Mouse (Mus musculus): ENCODE data around the gene Cysltr2. TPM values are rescaled to one million over a fixed set of nuclear protein-coding genes. Genes with fewer than 3 reads are reported as not detected.

The Cysltr2 gene
- polyA plus RNA-seq, 1 experiment = 3.8 TPM

- H3K27me3 ChIP-seq (replicated peaks; ENCODE audit: control insufficient read depth, insufficient read depth, low read length) = no peaks in the 10 kb centered on the region
- DNase-seq = no peak
- H3K4me3 ChIP-seq (ENCODE audit: insufficient read depth, low read depth, low read length) = no peak overlapping the region
- TF ChIP-seq CTCF (conservative IDR thresholded peaks at IDR 0.05; ENCODE audit: insufficient read depth, insufficient read length, low read depth, low read length) = no peak
- TF ChIP-seq POLR2A (IDR thresholded peaks at IDR 0.05; ENCODE audit: low read depth, low read length) = no peak
- no peaks in the 10 kb centered on the region for H3K4me1 ChIP-seq (ENCODE audit: control insufficient read depth, insufficient read depth, low read length)
- no peak overlapping the region for H3K27ac ChIP-seq (ENCODE audit: insufficient read depth, low read depth, low read length)
- WGBS = 72% methylated on average over 6 of the region's 6 CpGs
- no peaks in the 10 kb centered on the region for H3K36me3 ChIP-seq (ENCODE audit: control insufficient read depth, insufficient read depth, low read length)
Observed at GRCm38 (mm10) chr14:72998111-72998510, 50.8 kb downstream of the Cysltr2 start.

GRCm38 (mm10) chr14:72986044-72986443 is 62.9 kb downstream of the Cysltr2 start:
- no peak overlapping the region for H3K27ac ChIP-seq (ENCODE audit: insufficient read depth, low read depth, low read length)
- no peak overlapping the region for H3K4me3 ChIP-seq (ENCODE audit: insufficient read depth, low read depth, low read length)
- 27% methylated on average over 2 of the region's 2 CpGs for WGBS
- peaks cover 5% of the 10 kb centered on the region for H3K4me1 ChIP-seq (ENCODE audit: control insufficient read depth, insufficient read depth, low read length)
- H3K36me3 ChIP-seq (ENCODE audit: control insufficient read depth, insufficient read depth, low read length) = no peaks in the 10 kb centered on the region
- TF ChIP-seq POLR2A (IDR thresholded peaks at IDR 0.05; ENCODE audit: low read depth, low read length) (no peak), CTCF (conservative IDR thresholded peaks at IDR 0.05; ENCODE audit: insufficient read depth, insufficient read length, low read depth, low read length) (no peak)
- no peak for DNase-seq
- no peaks in the 10 kb centered on the region; the same call in 1 of the 2 replicates for H3K27me3 ChIP-seq (replicated peaks; ENCODE audit: control insufficient read depth, insufficient read depth, low read length)

GRCm38 (mm10) chr14:72985113-72985512 is 63.8 kb downstream of the Cysltr2 start:
- peaks cover 5% of the 10 kb centered on the region for H3K4me1 ChIP-seq (ENCODE audit: control insufficient read depth, insufficient read depth, low read length)
- WGBS = 90% methylated on average over 5 of the region's 5 CpGs
- no peak overlapping the region for H3K4me3 ChIP-seq (ENCODE audit: insufficient read depth, low read depth, low read length)
- TF ChIP-seq POLR2A (IDR thresholded peaks at IDR 0.05; ENCODE audit: low read depth, low read length) = no peak
- no peak for TF ChIP-seq CTCF (conservative IDR thresholded peaks at IDR 0.05; ENCODE audit: insufficient read depth, insufficient read length, low read depth, low read length)
- DNase-seq = no peak
- H3K27ac ChIP-seq (ENCODE audit: insufficient read depth, low read depth, low read length) = no peak overlapping the region
- no peaks in the 10 kb centered on the region for H3K36me3 ChIP-seq (ENCODE audit: control insufficient read depth, insufficient read depth, low read length)
- H3K27me3 ChIP-seq (replicated peaks; ENCODE audit: control insufficient read depth, insufficient read depth, low read length) = no peaks in the 10 kb centered on the region; the same call in 1 of the 2 replicates

- Histone ChIP-seq H3K27ac (ENCODE audit: insufficient read depth, low read depth, low read length) (no peak overlapping the region), H3K4me1 (ENCODE audit: control insufficient read depth, insufficient read depth, low read length) (peaks cover 5% of the 10 kb centered on the region), H3K36me3 (ENCODE audit: control insufficient read depth, insufficient read depth, low read length) (no peaks in the 10 kb centered on the region), H3K4me3 (ENCODE audit: insufficient read depth, low read depth, low read length) (no peak overlapping the region), H3K27me3 (replicated peaks; ENCODE audit: control insufficient read depth, insufficient read depth, low read length) (no peaks in the 10 kb centered on the region; the same call in 1 of the 2 replicates)
- DNase-seq = peak; percentile 85
- 6% methylated on average over 11 of the region's 11 CpGs for WGBS
- peak; percentile 82 for TF ChIP-seq CTCF (conservative IDR thresholded peaks at IDR 0.05; ENCODE audit: insufficient read depth, insufficient read length, low read depth, low read length)
- TF ChIP-seq POLR2A (IDR thresholded peaks at IDR 0.05; ENCODE audit: low read depth, low read length) = no peak
Observed at GRCm38 (mm10) chr14:72983456-72983855, 65.5 kb downstream of the Cysltr2 start.

DNA sequence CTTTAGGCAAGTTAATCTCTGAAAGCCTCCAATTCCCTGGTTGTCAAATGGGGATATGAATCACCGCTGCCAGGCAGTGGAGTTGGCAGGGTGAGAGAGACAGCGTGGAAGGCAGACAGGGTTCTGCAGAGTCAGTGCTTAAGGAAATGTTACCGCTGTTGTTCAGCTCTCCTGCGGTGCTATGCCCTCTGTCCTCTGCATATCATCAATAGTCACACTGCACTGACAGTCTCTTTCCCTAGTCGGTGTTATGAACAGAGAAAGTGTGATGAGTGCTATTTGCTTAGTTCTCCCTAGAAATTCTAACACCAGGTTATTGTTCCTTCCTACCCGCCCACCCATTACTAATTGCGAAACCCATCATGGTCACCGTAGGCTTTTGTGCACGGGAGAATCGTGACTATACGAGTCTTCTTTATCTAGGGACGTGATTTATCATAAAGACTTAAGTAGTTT is 65.9 kb downstream of the Cysltr2 start:
- Histone ChIP-seq H3K4me1 (ENCODE audit: control insufficient read depth, insufficient read depth, low read length) (peaks cover 5% of the 10 kb centered on the region), H3K4me3 (ENCODE audit: insufficient read depth, low read depth, low read length) (no peak overlapping the region), H3K27ac (ENCODE audit: insufficient read depth, low read depth, low read length) (no peak overlapping the region), H3K36me3 (ENCODE audit: control insufficient read depth, insufficient read depth, low read length) (no peaks in the 10 kb centered on the region), H3K27me3 (replicated peaks; ENCODE audit: control insufficient read depth, insufficient read depth, low read length) (no peaks in the 10 kb centered on the region; the same call in 1 of the 2 replicates)
- TF ChIP-seq POLR2A (IDR thresholded peaks at IDR 0.05; ENCODE audit: low read depth, low read length) (no peak), CTCF (conservative IDR thresholded peaks at IDR 0.05; ENCODE audit: insufficient read depth, insufficient read length, low read depth, low read length) (no peak)
- WGBS = 37% methylated on average over 12 of the region's 12 CpGs
- DNase-seq = no peak

DNA sequence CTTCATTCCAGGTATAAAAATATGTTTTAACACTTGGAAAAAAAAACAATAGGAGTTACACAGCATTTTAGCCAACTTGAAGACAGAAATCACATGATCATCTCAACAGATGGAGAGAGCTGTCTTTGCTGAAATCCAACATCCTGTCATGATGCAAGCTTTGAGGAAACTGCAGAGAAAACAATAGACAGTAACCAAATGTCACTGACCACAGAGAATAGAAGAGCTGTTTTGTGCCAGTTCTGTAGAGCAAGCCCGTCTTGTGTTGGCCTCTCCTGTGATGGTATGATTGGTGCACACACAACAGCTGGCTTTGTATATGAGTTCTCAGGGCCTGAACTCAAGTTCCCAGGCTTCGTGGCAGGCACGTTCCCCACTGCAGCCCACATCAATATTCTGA is 68.2 kb downstream of the Cysltr2 start:
- Histone ChIP-seq H3K4me1 (ENCODE audit: control insufficient read depth, insufficient read depth, low read length) (peaks cover 5% of the 10 kb centered on the region), H3K27ac (ENCODE audit: insufficient read depth, low read depth, low read length) (no peak overlapping the region), H3K4me3 (ENCODE audit: insufficient read depth, low read depth, low read length) (no peak overlapping the region), H3K36me3 (ENCODE audit: control insufficient read depth, insufficient read depth, low read length) (no peaks in the 10 kb centered on the region), H3K27me3 (replicated peaks; ENCODE audit: control insufficient read depth, insufficient read depth, low read length) (no peaks in the 10 kb centered on the region; the same call in 1 of the 2 replicates)
- 78% methylated on average over 3 of the region's 3 CpGs for WGBS
- TF ChIP-seq POLR2A (IDR thresholded peaks at IDR 0.05; ENCODE audit: low read depth, low read length) (no peak), CTCF (conservative IDR thresholded peaks at IDR 0.05; ENCODE audit: insufficient read depth, insufficient read length, low read depth, low read length) (no peak)
- DNase-seq = no peak

- TF ChIP-seq CTCF (conservative IDR thresholded peaks at IDR 0.05; ENCODE audit: insufficient read depth, insufficient read length, low read depth, low read length) = no peak
- no peak for TF ChIP-seq POLR2A (IDR thresholded peaks at IDR 0.05; ENCODE audit: low read depth, low read length)
- 96% methylated on average over 29 of the region's 29 CpGs for WGBS
Observed at GRCm38 (mm10) chr14:72980106-72980505, 68.8 kb downstream of the Cysltr2 start.

More at GRCm38 (mm10) chr14:72980106-72980505, 68.8 kb downstream of the Cysltr2 start:
- H3K36me3 ChIP-seq (ENCODE audit: control insufficient read depth, insufficient read depth, low read length) = no peaks in the 10 kb centered on the region
- H3K27ac ChIP-seq (ENCODE audit: insufficient read depth, low read depth, low read length) = no peak overlapping the region
- no peak for DNase-seq
- peaks cover 5% of the 10 kb centered on the region for H3K4me1 ChIP-seq (ENCODE audit: control insufficient read depth, insufficient read depth, low read length)
- H3K4me3 ChIP-seq (ENCODE audit: insufficient read depth, low read depth, low read length) = no peak overlapping the region
- no peaks in the 10 kb centered on the region; the same call in 1 of the 2 replicates for H3K27me3 ChIP-seq (replicated peaks; ENCODE audit: control insufficient read depth, insufficient read depth, low read length)

Data from kidney, adult 2 months (tissue).